Mouse (Mus musculus) myocyte (in vitro differentiated cells): ENCODE measurements around the gene Syngr2.

Source experiments
- MAX ChIP-seq: IDR thresholded peaks from one replicate; pipeline ENCODE4 v1.6.1; 2011; ENCODE audit warnings: low read depth, mild to moderate bottlenecking, control low read depth
- MYOG ChIP-seq, 3 experiments: IDR thresholded peaks; one replicate each; pipeline ENCODE4 v1.6.1; 2011; ENCODE audit warnings: control low read depth in 2 of 3, low read depth in 2 of 3, mild to moderate bottlenecking in 2 of 3; ENCODE audit not compliant: insufficient read length in 2 of 3, control insufficient read depth in 1 of 3, insufficient read depth in 1 of 3
- POLR2A ChIP-seq: IDR thresholded peaks from one replicate; pipeline ENCODE4 v1.6.1; 2011; ENCODE audit warnings: low read depth, mild to moderate bottlenecking, control low read depth, moderate library complexity; ENCODE audit not compliant: insufficient read length
- POLR2AphosphoS2 ChIP-seq: IDR thresholded peaks from one replicate; pipeline ENCODE4 v1.6.1; 2011; ENCODE audit warnings: low read depth, control low read depth; ENCODE audit not compliant: insufficient read length
- USF1 ChIP-seq: IDR thresholded peaks from one replicate; pipeline ENCODE4 v1.6.1; 2011; ENCODE audit warnings: low read depth, mild to moderate bottlenecking, control low read depth, moderate library complexity

GRCm38 (mm10) chr11:117854241-117854640 is 44.8 kb downstream of the Syngr2 start:
- TF ChIP-seq MYOG (IDR thresholded peaks at IDR 0.05; ENCODE audit: control insufficient read depth in 1 of 3, insufficient read depth in 1 of 3, insufficient read length in 2 of 3, low read depth in 2 of 3) = no peak
- no peak for TF ChIP-seq POLR2A
- no peak for TF ChIP-seq USF1
- TF ChIP-seq POLR2AphosphoS2 = no peak
- TF ChIP-seq MAX = no peak
